7 mouse cellular contexts compared by ENCODE assay signal in the genomic region with DNA sequence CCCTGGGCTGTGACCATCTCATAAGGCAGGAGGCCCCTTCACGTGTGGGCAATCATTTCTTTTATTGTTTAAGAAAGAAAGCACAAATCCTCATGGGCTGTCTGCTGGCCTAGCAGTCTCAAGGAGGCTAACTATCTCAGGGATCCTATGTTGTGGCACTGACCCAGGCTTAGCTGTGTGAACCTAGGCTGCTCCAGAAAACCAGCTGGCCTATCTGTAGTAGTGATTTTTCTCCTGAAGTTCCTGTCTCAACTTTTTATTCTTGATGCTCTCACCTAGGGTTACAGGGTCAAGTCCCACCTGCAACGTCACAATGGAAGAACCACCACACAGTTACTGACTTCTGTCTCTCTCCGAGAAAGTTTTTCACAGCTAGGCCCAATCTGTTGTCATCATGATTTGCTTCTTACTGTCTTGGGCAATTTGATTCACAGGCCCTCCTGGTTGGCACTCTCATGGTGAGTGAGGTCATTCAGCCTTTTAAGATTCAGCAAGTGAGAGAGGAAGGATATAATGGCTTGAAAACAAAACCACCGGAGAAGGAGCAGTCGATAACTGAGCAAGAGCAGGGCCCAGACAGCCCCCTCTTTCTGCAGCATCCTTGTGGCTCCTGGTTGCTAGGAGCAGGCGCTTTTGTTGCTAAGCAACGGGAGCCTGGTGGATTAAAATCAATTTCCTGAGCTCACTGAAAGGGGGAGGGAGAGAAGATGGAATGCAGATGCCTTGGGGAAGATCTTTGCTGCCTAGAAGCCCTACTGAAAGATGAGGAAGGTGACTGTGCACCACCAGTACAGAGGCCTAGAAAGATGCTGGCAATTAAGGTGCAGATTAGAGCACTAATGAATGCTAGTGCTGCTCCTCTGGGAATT.
DNase-seq lines count a peak whose midpoint lies in the region; ATAC-seq lines count a peak whose summit lies in the region.

No protein-coding gene starts in this region.

- H3K4me1 ChIP-seq in forebrain, embryonic 10.5 days = peaks cover 17% of the 10 kb centered on the region
- peaks cover 16% of the 10 kb centered on the region for H3K4me1 ChIP-seq in hindbrain, embryonic 15.5 days (replicated peaks)
- peaks cover 20% of the 10 kb centered on the region for H3K4me1 ChIP-seq in limb, embryonic 12.5 days (replicated peaks)

- H3K36me3 ChIP-seq in forebrain, embryonic 10.5 days (replicated peaks) = no peaks in the 10 kb centered on the region
- H3K36me3 ChIP-seq in hindbrain, embryonic 15.5 days = no peaks in the 10 kb centered on the region
- H3K36me3 ChIP-seq in limb, embryonic 12.5 days = no peaks in the 10 kb centered on the region

- no peaks in the 10 kb centered on the region for H3K9me3 ChIP-seq in forebrain, embryonic 10.5 days
- no peaks in the 10 kb centered on the region for H3K9me3 ChIP-seq in hindbrain, embryonic 15.5 days
- H3K9me3 ChIP-seq in limb, embryonic 12.5 days = no peaks in the 10 kb centered on the region

- H3K4me3 ChIP-seq in forebrain, embryonic 10.5 days = no peak overlapping the region
- H3K4me3 ChIP-seq in hindbrain, embryonic 15.5 days = no peak overlapping the region
- H3K4me3 ChIP-seq in limb, embryonic 12.5 days (replicated peaks) = no peak overlapping the region

- peak; percentile 67 for DNase-seq in forebrain, embryonic 10.5 days (ENCODE audit: extremely low spot score, low spot score)
- DNase-seq in right cerebral cortex, postnatal 10 days (ENCODE audit: low spot score in 2 of 2) = peak; percentile 86 to 90
- no peak for DNase-seq in adrenal gland, adult 18-20 months (ENCODE audit: low spot score in 2 of 2)
- DNase-seq in T-cell, adult 2 months (ENCODE audit: low spot score) = no peak
- DNase-seq in cerebellum, adult 18-20 months = no peak

- no peak overlapping the region for H3K4me2 ChIP-seq in hindbrain, embryonic 15.5 days
- no peak overlapping the region for H3K4me2 ChIP-seq in limb, embryonic 12.5 days

- peak overlapping the region; percentile 66 for H3K27ac ChIP-seq in forebrain, embryonic 10.5 days
- peak overlapping the region; percentile 82 for H3K27ac ChIP-seq in hindbrain, embryonic 15.5 days (replicated peaks)
- 0 out of 2 replicates have a peak overlapping the region, but pooled peaks have one; percentile 17 for H3K27ac ChIP-seq in limb, embryonic 12.5 days

- no peak overlapping the region for H3K9ac ChIP-seq in hindbrain, embryonic 15.5 days
- H3K9ac ChIP-seq in limb, embryonic 12.5 days (replicated peaks) = no peak overlapping the region

- ATAC-seq in hindbrain, embryonic 15.5 days (ENCODE audit: low FRiP score, low read depth) = peak; percentile 94
- peak; percentile 52; the same call in 1 of the 2 replicates for ATAC-seq in limb, embryonic 12.5 days (ENCODE audit: insufficient number of reproducible peaks, insufficient read depth, low FRiP score, low TSS enrichment, low read depth)

- H3K27me3 ChIP-seq in forebrain, embryonic 10.5 days (ENCODE audit: poor library complexity, severe bottlenecking) = peaks cover 90% of the 10 kb centered on the region
- peaks cover 24% of the 10 kb centered on the region for H3K27me3 ChIP-seq in hindbrain, embryonic 15.5 days
- H3K27me3 ChIP-seq in limb, embryonic 12.5 days = peaks cover 64% of the 10 kb centered on the region

- 47% methylated on average over 7 of the region's 7 CpGs for WGBS in forebrain, embryonic 10.5 days
- 19% methylated on average over 7 of the region's 7 CpGs for WGBS in hindbrain, embryonic 15.5 days
- 34% methylated on average over 7 of the region's 7 CpGs for WGBS in limb, embryonic 12.5 days

Comparison
In these comparisons a context has a peak if more than half of its experiments do, and no peak if none do; other contexts are left out.
1. DNase-seq: peak in forebrain, embryonic 10.5 days (single experiment) and right cerebral cortex, postnatal 10 days (2 of 2); none in adrenal gland, adult 18-20 months (0 of 2), T-cell, adult 2 months (single experiment) and cerebellum, adult 18-20 months (0 of 2).
2. H3K27ac ChIP-seq: peak in every context shown above with its lines; median percentile 82 in hindbrain, embryonic 15.5 days; 66 in forebrain, embryonic 10.5 days; 17 in limb, embryonic 12.5 days.